Mouse (Mus musculus): ENCODE measurements around the gene AC129217.1.
A peak's percentile ranks its signal among the peaks of the same experiment; 100 is the strongest.

The AC129217.1 gene

DNA sequence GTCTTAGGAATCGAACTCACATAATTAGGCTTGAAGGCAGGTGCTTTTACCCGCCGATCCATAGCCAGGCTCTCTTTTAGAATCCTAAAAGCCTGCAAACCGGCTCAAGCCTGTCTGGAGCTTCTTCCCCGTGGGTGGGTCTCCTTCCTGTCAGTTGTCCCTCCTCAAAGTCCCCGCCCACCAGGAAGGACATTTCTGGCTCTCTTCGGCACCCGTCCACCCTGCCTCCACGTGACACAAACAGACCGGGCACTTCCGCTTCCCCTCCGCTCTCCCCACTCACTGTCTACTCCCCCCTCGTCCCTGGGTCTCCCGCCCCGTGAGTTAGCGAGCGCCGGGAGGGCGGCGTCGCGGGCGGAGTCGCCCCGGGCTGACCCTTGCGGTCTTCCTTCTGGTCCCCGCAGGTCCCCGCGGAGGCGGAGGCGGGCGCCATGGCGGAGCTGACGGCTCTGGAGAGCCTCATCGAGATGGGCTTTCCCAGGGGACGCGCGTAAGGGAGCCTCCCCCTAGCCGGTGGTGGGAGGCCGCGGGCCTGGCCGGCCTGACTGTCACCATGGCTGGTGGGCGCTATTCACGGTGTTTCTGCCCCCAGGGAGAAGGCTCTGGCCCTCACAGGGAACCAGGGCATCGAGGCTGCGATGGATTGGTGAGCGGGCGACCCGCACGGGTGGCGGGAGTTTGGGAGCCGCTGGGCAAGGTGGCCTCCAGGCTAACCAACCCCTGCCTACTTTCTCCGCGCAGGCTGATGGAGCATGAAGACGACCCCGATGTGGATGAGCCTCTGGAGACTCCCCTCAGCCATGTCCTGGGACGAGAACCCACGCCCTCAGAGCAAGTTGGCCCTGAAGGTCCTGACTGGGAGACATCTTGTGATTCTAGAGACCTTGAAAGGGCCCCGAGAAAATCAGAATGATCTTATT lies 42.0 kb downstream of the AC129217.1 start, which contains the start of gene Ubxn1:
Ubxn1 (plus strand) TSS at position 230 of the 920 bp plus-strand sequence.
- peak; percentile 98 for DNase-seq

DNA sequence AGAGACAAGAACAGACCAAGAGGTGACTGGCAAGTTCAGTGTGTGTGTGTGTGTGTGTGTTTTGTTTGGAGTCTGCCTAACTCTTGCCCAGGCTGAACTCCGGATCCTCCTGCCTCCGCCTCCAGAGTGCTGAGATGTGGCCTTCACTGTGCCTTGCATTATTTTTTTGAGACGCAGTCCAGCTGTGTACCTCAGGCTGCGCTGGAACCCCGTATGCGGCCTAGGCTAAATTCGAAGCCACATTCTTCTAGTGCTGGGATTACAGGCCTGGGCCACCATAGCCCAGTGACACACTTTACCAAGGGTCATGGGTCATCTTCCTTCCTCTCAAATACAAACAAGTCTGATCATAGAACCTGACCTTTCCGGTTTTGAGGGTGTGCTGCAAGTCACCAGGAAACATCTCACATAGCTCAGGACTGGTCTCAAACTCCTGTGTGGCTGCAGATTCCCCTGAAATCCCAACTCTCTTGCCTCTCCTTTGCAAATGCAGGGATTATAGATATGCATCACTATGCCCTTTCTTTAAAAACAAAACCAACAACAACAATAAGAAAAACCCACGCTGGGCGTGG lies 42.8 kb downstream of the AC129217.1 start:
- DNase-seq = peak; percentile 27

DNA sequence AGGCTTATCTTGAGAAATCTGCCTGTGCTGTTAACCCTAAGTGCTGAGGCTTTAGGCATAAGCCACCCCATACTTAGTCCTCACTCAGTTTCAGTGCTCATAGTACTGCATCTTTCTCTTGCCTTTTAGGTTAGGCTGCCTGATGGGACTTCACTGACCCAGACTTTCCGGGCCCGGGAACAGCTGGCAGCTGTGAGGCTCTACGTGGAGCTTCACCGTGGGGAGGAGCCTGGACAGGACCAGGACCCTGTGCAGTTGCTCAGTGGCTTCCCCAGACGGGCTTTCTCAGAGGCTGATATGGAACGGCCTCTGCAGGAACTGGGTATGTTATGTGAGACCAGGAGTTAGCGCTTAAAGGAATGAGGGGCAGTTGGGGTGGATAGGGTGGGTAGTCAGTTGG lies 45.5 kb downstream of the AC129217.1 start:
- DNase-seq = peak; percentile 7

DNA sequence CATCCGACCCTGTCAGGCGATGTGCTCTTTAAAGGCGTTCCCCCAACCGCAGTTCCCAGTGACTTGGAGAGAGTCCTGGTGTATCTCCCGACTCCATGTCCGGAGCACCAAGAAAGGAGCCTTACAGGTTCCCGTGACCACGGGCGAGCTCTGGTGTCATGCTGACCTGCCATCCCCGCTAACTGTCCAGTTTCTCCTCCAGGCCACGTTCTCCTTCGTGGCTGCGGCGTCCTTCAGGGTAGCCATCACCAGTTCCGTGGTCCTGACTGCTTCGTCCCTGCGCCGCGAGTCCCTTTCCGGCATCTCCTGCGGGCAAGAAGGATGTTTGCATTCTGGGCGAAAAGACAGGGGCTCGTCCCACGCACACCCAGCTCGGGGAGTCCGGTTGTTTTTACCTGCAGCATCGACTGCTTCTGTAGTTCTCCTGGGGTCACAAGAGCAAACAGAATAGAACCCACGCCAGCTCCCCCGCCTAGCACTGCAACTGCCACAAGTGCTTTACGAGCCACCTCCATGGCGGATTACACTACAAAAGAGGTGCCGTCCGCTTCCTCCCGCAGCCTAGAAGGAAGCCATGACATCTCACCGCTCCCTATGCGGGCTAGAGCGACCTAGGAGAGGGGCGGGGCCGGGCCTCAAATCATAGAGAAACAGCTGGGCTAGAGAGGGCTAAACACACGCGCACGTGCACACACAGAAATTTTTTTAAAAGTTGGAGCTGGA lies 50.9 kb downstream of the AC129217.1 start, which contains the start of gene Uqcc3:
Uqcc3 (minus strand) TSS at position 613 of the 723 bp plus-strand sequence.
- peak; percentile 90 for DNase-seq

DNA sequence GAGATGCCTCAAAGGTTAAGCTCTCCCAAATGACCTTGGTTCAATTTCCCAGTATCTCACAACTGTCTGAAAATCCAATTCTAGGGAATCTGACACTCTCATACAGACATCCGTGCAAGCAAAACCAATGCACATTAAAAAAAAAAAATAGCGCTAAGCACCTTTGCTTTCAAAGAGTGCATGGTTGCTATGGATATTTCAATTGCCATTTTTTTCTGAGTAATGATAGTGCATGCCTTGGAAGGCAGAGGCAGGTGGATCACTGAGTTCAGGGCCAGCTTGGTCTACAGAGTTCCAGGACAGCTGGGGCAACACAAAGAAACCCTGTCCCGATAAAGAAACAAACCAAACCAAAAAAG lies 51.4 kb downstream of the AC129217.1 start:
- DNase-seq = no peak

DNA sequence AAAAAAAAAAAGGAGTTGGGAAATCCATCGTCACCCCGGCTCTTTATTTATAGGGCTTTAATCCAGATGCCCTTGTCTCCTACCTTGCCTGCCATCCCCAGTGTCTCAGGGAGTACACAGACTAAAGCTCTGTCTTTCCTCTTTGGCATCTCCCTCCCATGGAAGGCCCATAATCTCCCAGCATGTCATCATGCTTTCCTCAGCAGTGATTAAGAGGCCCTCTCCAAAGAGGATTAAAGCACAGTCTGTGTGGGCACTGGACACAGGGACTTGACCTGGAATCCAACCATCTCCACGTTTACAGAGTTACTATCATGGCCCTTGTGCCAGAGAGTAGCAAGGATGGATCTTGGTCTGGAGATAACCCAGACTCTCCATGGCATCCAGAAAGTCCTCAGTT lies 54.0 kb downstream of the AC129217.1 start, which contains the start of the genes Lbhd1 and Gm49403:
Lbhd1 (plus strand) TSS at position 117 of the 400 bp plus-strand sequence.
Gm49403 (plus strand) TSS at position 315 of the 400 bp plus-strand sequence.
- DNase-seq = no peak

DNA sequence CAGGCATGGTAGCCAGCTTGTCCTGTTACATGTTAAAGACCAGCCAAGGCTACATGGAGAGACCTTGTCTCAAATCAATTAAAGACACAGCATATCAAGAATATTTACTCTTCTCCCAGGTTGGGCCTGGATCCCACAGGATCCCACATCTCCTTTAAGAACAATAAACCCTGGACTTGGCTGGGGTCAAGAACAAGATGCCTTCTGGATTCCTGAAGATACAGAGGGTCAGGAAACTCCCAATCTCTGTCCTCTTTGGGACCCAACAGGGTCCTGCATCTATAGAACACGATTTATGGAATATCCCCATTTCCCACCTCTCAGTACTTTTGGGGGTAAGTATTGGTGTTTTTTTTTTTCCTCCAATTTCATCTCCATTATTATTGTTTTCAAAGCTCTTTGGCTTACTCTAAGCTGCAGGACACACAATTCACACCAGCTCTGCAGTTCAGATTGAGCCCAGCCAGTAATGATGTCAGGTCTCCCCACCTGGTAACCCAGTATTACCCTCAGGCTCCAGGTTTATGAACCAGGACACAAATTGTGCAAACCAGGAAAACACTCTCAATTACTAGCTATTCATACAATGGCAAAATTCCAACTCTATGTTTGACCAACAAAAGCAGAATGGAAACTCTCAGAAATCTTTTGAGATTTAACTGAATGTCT lies 57.5 kb downstream of the AC129217.1 start:
- DNase-seq = no peak

DNA sequence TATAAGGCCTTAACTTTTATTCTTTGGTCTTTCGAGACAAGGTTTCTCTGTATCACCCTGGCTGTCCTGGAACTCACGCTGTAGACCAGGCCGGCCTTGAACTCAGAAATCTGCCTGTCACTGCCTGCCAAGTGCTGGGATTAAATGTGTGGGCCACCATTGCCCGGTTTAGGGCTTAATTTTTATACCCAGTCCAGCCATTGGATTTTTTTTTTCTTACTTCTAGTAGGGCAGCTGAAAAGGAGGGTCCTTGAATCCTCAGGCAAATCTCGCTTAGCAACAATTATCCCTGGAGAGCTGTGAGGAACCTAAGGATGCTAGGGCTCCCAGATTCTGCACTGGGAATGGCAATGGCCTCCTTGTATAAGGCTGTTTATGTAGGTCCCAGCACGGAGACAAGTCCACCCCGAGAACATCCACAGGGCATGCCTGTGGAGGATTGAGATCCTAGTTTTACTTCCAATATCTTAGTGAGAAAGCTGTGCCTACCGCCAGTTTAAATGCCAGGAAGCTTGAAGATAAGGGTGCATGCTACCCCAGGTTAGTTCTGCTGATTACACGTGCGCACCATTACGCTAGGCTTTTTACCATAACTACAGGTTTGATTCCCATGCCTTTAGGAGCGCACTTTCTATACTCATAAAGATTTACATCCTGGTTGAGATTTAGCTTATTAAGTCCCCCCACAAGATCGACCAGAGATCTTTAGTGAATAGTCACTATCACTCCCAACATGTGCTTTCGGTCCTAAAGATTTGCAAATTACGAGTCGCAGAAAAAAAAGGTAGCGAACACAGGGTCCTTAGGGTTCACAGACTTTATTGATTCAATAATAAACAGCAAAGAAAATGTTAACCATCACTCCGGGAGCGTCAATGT lies 58.3 kb downstream of the AC129217.1 start:
- no peak for DNase-seq

DNA sequence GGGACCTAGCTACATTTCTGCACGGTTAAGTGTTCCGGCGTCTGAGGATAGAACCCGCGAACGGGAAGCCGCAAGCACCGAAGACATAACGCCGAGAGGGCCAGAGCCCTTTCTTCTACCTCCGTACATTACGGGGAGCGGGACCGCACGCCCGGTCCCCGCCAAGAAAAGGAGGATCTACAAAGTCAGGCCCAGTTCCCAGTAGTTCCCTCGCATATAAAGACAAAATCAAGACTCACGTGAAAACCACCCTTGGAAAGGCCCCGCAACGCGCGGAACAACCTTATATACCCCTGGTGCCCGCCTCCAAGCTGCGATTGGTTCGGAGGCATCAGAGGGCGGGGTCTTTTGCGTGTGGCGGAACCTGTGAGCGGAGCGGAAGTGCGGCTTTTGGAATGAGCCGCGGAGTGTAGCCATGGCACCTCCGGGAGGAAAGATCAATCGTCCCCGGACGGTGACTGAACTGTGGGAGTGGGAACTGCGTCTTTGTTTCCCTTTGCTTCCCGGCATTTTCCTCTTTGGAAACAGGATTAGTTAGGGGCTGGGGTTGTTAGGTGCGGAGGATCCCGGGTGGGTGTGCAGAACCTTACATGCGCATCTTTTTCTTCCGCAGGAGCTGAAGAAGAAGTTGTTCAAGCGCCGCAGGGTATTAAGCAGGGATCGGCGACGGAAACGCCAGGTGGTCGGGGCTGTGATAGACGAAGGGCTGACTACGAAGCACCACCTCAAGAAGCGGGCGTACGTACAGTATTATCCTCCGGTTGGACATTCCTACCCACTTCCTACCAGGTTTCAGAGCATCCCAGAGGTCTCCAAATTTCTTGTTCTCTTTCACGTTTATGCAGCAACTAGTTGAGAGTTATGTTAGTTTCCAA lies 59.2 kb downstream of the AC129217.1 start, which contains the start of the genes 1810009A15Rik and Gm49416:
1810009A15Rik (plus strand) TSS at position 343 of the 875 bp plus-strand sequence.
Gm49416 (plus strand) TSS at position 416 of the 875 bp plus-strand sequence.
- peak; percentile 94 for DNase-seq
